Mouse (Mus musculus): ENCODE results near the gene Gm9732.
"Not testable (repeated sequence)": the region's sequence is repeated elsewhere in the genome, so short reads cannot be mapped to it uniquely, and the experiment has no call there.

Gene Gm9732

DNA sequence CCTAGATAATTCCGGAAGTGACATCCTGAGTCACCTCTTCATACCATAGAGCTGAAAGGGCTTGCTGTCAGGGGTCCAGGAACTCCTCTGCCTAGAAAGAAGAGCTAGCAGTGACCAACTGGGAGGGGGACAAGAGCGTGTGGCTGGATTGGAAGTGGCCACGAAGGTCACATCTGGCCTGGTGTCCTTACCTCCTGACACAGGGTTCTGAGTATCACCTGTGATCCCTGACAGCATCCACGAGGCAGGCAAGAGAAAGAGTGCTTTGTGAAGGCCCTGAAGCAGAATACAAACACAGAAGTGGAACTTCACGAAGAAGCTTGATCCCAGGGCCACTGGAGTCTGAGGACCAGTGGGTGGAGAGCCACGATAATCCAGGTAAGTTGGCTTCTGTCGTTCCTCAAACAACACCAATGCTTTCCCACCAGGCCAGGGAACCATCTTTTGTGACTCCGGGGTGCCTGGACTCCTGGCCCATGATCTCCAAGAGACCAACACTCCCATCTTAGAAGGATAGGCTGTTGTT, at the start of gene Gm9732:
Gene Gm9732, plus strand, starts transcription at position 51 of the 526 bp plus-strand sequence.
- not testable (repeated sequence) for DNase-seq (ENCODE audit: low read depth, low spot score)

- not testable (repeated sequence) for DNase-seq (ENCODE audit: low read depth, low spot score)
Measured at GRCm38 (mm10) chr14:43235204-43235603, 39.6 kb upstream of the Gm9732 start, which contains the start of gene Gm8122. Gene Gm8122, minus strand, starts transcription at chr14:43235304.

GRCm38 (mm10) chr14:43237769-43238168, 37.1 kb upstream of the Gm9732 start:
- DNase-seq (ENCODE audit: low read depth, low spot score): not testable (repeated sequence)

DNA sequence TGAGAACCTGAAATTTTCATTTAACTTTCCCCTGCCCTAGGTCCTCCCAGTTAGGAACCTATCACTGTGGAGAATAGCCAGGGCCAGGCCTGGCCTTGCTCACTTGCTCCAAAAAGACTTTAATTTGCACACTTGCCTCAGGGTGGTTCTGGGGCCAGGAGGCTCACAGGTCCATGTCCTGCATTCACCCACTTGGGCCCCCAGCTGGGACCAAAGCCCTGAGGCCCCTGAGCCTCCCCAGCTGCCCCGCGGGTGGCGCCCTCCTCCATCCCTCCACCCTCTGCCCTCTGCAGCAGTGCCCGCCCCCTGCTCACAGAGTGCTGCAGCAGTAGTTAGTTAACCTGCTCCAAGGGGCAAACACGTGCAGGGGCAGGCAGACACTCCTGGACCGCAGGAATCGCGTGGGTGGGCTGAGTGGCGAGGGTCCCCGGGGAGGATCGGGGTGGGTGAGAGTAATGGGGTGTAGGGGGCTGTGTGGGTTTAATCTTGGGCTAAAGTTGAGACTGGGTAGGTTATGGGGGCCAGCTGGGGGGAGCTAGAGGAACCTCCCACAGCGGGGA, 25.1 kb upstream of the Gm9732 start:
- DNase-seq (ENCODE audit: low read depth, low spot score): not testable (repeated sequence)

DNA sequence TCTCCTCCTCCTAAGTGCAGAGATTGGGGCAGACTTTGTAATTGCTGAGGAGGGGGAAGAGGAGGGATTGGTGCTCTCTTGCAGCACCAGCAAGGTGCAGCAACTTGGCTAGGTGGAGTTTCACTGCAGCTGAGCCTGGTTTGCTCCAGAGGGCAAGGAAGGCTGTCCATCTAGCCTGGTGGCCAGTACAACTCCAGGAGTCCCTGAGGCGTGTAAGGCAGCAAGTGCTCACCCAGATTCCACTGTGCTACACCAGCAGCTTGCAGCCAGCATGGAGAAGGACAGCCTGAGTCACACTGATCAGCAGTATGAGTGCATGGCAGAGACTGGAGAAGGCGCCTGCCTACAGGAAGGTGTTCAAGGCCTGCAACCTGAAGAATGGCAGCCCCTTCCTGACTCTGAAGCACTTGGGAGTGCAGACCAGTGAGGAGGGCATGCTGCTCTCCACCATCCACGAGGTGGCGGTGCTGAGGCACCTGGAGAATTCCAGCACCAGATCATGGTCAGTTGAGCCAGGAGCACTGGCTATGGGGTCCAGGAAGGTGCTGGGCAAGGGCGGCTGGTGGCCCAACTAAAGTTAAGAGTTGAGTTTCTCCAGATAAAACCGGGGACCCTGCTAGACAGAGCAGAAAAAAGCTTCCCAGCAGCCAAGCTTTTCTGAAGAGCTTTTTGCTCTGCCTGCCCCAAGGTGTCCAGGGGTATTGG, 24.1 kb upstream of the Gm9732 start:
- DNase-seq (ENCODE audit: low read depth, low spot score): not testable (repeated sequence)

DNA sequence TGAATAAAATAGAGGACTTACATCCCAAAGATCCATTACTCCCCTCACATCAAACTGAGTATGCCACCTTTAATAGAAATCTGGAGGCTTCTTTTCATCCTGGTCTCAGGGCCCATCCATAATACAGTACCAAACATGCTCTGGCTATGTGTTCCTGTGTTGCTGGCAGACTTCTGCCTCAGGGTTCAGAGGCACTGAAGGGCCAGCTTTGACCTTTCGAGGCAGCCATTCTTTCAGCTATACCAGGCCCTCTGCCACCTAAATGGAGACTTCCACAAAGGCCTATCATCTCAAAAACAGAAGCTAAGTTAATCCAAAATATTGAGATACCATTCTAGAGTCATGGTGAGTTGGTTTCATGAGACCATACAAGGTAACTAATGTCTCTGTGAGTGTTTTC, 18.3 kb upstream of the Gm9732 start:
- DNase-seq (ENCODE audit: low read depth, low spot score): not testable (repeated sequence)

GRCm38 (mm10) chr14:43258349-43258748, 16.5 kb upstream of the Gm9732 start, which contains the start of gene Gm8126:
Gene Gm8126, plus strand, starts transcription at chr14:43258649.
- not testable (repeated sequence) for DNase-seq (ENCODE audit: low read depth, low spot score)

DNA sequence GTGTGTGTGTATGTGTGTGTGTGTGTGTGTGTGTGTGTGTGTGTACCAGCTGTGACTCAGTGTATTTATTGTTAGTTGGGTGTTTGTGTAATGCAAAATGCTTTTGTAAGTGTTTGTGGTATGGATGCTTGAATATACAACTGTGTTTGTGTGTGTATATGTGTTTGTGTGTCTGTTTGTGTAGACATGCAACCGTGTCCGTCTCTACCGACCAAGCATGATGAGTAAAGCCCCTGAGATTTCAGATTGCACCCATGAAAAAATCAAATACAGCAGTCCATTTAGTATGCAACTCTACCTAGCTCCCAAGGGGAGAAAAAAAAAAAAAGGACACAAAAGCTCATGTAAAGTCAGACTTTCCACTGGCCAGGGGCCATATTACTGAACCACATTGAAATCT, 11.4 kb upstream of the Gm9732 start:
- DNase-seq (ENCODE audit: low read depth, low spot score): not testable (repeated sequence)

- DNase-seq (ENCODE audit: low read depth, low spot score): not testable (repeated sequence)
Measured at GRCm38 (mm10) chr14:43268521-43269084, 6.2 kb upstream of the Gm9732 start.

DNA sequence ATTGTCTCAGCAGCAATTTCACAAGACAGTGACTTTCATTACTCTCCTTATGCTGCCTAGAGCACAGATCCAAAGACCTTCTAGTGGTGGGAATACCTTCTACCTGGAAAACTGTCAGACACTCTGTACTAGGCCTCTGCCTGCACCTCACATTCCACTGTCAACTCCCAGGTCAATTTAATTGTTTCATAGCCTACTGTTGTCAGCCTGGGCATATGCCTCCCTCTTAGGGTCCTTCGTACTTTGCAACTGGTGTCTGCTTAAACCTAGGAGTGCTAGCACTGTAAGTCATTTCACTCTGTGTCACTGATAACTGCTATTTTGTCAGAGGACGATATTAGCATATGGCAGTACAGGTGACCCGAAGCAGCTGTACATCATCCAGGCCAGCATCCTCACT, 5.6 kb upstream of the Gm9732 start:
- DNase-seq (ENCODE audit: low read depth, low spot score): not testable (repeated sequence)

GRCm38 (mm10) chr14:43273161-43273560, 1.7 kb upstream of the Gm9732 start:
- not testable (repeated sequence) for DNase-seq (ENCODE audit: low read depth, low spot score)

- not testable (repeated sequence) for DNase-seq (ENCODE audit: low read depth, low spot score)
Measured at GRCm38 (mm10) chr14:43275752-43276151, 916 bp downstream of the Gm9732 start.

- DNase-seq (ENCODE audit: low read depth, low spot score): not testable (repeated sequence)
Measured at GRCm38 (mm10) chr14:43277468-43277867, 2.6 kb downstream of the Gm9732 start.

DNA sequence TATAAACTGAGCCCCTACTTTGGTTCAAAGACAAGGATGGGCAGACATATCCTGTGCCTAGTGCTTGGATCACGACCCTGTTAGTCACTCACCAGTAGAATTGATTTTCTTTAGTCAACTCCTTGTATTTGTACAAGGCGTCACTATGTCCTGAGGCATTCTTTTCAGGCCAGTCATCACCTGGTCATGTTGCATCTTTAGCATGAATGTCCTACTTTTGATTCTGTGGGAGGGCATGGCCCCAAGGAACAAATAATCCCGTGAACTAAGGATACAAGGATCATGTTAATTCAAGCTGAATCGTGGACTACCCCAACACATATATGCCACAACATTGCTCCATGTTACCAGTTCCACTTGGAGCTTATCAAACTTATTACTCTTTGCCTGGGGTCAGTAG, 3.3 kb downstream of the Gm9732 start:
- DNase-seq (ENCODE audit: low read depth, low spot score): not testable (repeated sequence)

- not testable (repeated sequence) for DNase-seq (ENCODE audit: low read depth, low spot score)
Measured at GRCm38 (mm10) chr14:43278681-43279080, 3.8 kb downstream of the Gm9732 start.

DNA sequence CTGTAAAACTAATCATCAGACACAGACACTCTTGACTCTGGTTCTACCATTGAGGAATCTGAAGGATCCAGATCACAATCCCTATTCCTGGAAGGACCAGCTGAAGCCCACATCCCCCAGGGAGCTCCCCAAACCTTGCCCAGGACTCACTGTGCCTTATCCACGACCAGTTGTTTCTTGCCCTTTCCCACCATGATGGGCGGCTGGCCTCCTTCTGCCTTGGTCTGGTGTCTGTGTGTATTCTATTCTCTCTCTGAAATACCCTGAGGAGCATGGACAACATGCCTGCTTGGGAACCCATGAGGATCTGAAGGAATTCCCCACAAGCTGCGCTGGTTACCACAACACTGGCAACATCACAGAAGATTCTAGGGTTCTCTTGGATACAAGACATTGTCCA, 18.7 kb downstream of the Gm9732 start, which contains the start of gene Gm8127:
Gene Gm8127, minus strand, starts transcription at position 330 of the 400 bp plus-strand sequence.
- DNase-seq (ENCODE audit: low read depth, low spot score): not testable (repeated sequence)

DNA sequence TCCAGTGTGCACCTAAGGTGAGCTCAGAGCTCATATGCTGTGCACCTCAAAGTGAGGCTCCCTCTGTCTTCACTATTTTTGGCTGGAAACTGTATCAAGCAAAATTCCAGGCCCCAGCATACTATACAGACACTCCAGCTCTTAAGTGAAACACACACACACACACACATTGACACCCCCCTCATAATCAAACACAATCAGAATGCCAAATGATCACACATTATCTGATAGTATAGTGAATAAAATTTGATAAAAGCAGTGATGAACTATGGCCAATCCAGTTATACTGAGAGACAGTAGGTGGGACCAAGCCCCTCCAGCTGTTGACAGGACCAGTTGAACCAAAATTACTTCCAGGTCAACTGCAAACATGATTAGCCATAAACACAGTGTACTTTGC, 44.7 kb downstream of the Gm9732 start:
- DNase-seq (ENCODE audit: low read depth, low spot score): not testable (repeated sequence)

GRCm38 (mm10) chr14:43328603-43329002, 53.8 kb downstream of the Gm9732 start:
- not testable (repeated sequence) for DNase-seq (ENCODE audit: low read depth, low spot score)

GRCm38 (mm10) chr14:43331362-43331880, 56.6 kb downstream of the Gm9732 start:
- DNase-seq (ENCODE audit: low read depth, low spot score): not testable (repeated sequence)

DNA sequence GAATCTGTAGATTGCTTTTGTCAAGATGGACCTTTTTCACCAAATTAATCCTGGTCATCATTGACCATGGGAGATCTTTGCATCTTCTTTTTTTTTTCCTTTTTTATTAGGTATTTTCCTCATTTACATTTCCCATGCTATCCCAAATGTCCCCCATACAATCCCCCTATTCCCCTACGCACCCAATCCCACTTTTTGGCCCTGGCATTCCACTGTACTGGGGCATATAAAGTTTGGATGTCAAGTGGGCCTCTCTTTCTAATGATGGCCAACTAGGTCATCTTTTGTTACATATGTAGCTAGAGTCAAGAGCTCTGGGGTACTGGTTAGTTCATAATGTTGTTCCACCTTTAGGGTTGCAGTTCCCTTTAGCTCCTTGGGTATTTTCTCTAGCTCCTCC, 62.8 kb downstream of the Gm9732 start:
- not testable (repeated sequence) for DNase-seq (ENCODE audit: low read depth, low spot score)

DNA sequence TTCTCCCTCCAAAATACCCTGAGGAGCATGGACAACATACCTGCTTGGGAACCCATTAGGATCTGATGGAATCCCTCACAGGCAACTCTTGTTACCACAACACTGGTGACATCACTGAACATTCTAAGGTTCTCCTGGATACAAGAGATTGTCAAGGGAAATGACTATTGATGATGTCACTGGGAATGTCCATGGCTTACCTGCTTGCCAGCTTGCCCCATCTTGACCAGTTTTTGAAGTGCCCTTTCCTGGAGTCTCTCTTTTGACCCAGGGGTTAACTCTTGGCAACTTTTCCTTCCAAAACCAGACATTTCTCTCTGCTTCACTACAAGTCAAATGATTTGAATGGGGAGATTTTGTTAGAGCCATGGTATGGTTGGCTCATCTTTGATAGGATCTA, 72.9 kb downstream of the Gm9732 start, which contains the start of gene 1700001F09Rik:
Gene 1700001F09Rik, minus strand, starts transcription at position 101 of the 400 bp plus-strand sequence.
- DNase-seq (ENCODE audit: low read depth, low spot score): not testable (repeated sequence)

DNA sequence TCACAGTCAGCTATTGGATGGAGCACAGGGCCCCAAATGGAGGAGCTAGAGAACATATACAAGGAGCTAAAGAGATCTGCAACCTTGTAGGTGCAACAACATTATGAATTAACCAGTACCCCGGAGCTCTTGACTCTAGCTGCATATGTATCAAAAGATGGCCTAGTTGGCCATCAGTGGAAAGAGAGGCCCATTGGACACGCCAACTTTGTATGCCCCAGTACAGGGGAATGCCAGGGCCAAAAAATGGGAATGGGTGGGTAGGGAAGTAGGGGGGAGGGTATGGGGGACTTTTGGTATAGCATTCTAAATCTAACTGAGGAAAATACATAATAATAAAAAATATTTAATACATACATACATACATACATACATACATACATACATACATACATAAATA, 78.1 kb downstream of the Gm9732 start:
- not testable (repeated sequence) for DNase-seq (ENCODE audit: low read depth, low spot score)
